Mouse (Mus musculus): ENCODE measurements around the gene Bak1.

Gene Bak1

GRCm38 (mm10) chr17:27021076-27021475 is 7.7 kb downstream of the Bak1 start:
- in situ Hi-C loops (cut with MboI, MseI): no loop called here

DNA sequence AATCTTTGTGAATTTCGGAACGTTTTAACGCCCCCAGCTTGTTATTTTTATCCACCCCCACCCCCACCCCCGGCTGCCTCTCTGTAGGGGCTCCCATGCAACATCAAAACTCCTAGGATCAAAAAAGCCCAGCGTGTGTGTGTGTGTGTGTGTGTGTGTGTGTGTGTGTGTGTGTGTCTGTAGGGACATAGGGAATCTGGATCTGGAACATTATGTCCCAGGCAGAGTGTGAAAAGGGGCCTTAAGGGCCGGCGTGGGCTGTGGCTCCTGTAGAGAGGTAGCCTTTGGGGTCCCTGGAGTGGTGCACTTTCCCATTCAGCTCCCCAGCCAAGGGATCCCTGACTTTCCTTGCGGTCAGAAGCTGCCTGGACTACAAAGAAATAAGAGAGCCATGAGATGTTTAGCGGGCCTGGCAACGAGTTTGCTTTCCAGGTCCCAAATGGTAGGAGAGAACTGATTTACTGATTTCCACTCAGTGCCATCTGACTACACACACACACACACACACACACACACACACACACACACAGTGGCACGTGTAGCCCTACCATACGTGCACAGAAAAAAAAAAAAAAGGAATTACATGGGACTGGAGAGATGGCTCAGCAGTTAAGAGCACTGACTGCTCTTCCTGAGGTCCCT is 10.1 kb downstream of the Bak1 start:
- in situ Hi-C loops (cut with MboI, MseI): no loop called here

- in situ Hi-C loops (cut with MboI, MseI): no loop called here
Measured at GRCm38 (mm10) chr17:27017564-27018499, 11.0 kb downstream of the Bak1 start.

DNA sequence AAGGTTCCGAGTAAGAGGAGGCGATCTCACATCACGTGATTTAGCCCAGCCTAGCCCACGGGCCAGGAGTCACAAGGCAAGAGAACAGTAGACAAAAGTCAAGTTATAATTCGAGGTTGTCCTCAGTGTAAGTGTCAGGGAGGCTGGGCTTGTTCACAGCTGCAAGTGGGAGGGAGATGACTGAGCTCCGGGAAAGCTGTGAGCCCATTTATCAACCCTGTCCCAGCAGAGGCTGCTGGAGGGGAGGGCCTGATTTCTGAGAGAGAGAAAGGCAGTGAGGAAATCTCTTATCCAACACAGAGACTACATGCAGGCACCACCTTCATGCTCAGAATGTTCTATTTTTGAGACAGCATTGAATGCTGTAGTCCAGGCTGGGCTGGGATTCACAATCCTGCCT is 15.9 kb downstream of the Bak1 start:
- in situ Hi-C loops (cut with MboI, MseI): no loop called here

DNA sequence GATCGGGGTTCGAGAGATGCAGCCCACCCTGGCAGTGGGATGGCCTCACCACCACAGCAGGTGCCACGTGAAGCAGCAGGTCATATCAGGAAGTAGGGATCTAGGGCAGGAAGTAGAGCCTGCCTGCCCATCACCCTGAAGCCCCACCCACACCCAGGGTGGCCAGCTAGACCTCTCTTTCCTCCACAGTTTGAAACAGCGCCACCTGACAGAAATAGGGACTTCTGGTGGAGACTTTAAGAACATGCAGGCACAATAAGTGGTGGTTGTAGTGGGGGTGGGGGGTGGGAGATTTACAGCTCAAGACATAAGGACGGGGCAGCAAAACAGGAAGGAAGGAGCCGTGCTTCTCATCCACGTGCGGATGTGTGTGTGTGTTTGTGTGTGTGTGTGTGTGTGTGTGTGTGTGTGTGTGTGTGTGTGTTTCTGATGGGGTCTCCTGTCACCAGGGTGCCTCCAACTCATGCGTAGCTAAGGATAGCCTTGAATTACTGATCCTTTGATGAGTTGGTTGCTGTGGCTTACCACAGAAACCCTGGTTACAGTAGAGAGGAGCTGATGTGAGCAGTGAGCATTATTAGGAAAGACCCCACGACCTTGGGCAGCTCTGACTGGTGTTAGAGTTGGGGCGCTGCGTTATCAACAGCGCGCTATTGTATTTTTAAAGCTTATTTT is 16.7 kb downstream of the Bak1 start:
- in situ Hi-C loops (cut with MboI, MseI): no loop called here

DNA sequence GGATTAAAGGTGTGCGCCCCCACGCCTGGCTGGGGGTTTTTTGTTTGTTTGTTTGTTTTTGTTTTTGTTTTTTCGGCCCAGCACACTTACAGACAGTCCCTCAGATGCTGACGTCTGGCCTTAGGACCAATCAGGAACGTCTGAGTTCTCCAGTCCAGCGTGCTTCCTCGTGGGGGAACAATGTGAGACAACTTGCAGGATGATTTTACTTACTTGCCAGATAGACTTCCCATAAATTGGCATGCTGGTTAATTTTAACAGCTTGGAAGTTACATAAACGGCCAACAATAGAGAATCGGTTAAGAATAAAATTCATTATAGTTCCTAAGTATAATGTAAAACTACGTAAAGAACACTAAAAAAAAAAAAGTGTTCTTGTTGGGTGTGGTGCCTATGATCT is 17.6 kb downstream of the Bak1 start:
- in situ Hi-C loops (cut with MboI, MseI): no loop called here

DNA sequence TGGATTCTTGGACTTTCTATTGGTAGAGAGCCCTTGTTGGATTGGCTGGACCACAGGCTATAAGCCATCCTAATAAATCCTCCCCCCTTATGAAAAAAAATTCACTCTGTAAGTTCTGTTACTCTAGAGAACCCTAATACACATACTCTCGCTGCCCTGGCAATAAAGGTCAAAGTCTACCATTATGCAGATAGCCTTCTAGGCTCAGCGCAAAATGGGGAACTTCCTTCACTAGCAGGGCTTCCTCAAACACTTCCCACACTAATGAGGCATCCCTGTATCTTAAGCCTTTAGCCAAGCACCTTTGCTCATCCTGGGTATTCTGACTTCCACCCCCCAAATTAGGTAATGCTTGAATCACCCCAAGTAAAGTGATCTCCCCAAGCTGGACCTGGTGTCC is 20.5 kb downstream of the Bak1 start:
- in situ Hi-C loops (cut with MboI, MseI): no loop called here

DNA sequence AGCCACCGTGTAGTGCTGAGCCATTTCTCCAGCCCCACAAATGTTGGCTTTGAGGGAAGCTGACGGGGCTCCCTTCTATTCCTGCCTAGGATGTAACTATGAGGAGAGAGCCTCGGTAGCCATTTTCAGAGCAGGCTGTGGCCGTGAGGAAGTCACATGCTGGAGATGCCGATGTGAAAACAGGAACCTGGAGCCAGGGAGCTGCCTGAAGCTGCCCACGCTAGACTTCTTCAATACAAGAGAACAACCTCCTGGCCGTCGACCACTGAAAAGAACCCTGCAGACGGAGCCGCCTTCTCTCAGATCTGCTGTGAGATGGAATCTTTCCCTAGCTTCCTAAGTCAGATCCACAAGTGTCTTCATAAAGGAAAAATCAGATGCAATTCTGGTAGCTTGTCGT is 23.2 kb downstream of the Bak1 start:
- in situ Hi-C loops (cut with MboI, MseI): no loop called here

- in situ Hi-C loops (cut with MboI, MseI): no loop called here
Measured at GRCm38 (mm10) chr17:27004903-27005485, 23.8 kb downstream of the Bak1 start.

- in situ Hi-C loops (cut with MboI, MseI): no loop called here
Measured at GRCm38 (mm10) chr17:27004431-27004830, 24.4 kb downstream of the Bak1 start.

- in situ Hi-C loops (cut with MboI, MseI): no loop called here
Measured at GRCm38 (mm10) chr17:27001889-27002288, 26.9 kb downstream of the Bak1 start.

- in situ Hi-C loops (cut with MboI, MseI): no loop called here
Measured at GRCm38 (mm10) chr17:27001151-27001550, 27.7 kb downstream of the Bak1 start.

DNA sequence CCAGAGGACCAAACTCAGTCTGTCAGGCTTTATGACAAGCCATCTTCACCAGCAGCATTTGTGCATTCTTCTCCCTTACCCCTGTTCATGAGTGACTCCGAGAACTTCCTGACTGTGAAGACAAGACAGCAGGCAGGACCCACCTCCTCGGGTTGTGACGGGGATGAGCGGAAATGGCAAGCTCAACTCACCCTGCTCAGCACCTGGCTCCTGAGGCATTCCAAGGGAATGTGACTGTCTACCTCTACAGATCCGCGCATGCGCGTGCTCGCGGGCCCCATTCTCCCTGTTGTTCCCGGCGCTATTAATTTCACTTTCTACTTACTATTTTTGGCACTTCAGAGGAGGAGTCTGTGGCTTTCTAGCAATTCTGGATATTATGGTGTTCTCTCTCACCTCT is 28.8 kb downstream of the Bak1 start:
- in situ Hi-C loops (cut with MboI, MseI): loop anchor here (5.0 kb wide), 1 partner anchor 93 kb away; no protein-coding TSS in a partner anchor

DNA sequence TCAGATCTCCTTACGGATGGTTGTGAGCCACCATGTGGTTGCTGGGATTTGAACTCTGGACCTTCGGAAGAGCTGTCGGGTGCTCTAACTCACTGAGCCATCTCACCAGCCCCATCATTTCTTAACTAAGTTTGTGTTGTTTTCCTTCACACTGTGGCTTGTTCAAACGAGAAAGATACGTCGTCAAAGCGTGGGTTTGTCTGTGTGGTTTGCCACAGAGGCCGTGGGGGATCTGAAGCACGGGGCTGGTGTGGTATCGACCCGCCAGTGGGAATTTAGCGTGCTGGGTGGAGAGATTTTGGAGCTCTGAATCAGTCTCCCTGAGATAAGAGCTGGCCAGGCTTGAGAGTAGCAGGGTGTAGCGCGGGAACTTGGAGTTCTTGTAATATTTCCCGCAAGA is 30.5 kb downstream of the Bak1 start:
- in situ Hi-C loops (cut with MboI, MseI): loop anchor here (5.0 kb wide), 1 partner anchor 91 kb away; no protein-coding TSS in a partner anchor

DNA sequence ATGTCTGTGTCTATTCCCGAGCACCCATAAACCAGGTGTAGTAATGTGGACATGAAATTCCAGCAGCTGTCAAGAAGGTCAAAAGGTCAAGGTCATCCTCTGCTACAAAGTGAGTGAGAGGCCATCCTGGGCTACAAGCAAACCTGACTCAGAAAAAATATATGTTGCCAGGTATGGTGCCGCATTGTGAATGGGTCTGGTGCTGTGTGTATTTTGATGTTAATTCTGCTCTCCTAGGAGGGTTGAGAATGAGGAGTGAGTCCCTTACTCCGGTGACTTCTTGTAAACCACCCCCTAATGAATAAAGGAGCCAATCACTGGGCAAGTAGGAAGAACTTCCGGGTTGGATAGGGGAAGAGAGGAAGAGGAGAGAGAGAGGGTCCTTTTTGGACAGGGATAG is 31.1 kb downstream of the Bak1 start:
- in situ Hi-C loops (cut with MboI, MseI): loop anchor here (5.0 kb wide), 1 partner anchor 90 kb away; no protein-coding TSS in a partner anchor

DNA sequence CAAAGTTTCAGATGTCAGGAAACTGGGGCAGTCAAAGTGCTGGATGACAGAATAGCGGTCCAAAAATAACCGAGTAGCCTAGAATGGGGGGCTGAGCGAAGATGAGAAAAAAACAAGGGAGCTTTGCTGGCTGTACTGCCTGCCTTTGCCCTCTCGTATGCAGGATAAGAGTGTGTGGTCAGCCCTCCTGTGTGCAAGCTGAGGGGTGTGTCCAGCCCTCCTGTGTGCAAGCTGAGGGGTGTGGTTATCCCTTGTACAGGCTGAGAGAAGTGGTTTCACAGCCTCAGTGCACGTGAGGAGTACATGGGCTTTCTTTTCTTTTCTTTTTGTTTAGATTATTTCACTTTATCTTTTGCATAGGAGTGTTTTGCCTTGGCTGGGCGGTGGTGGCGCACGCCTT is 33.2 kb downstream of the Bak1 start:
- in situ Hi-C loops (cut with MboI, MseI): loop anchor here (5.0 kb wide), 1 partner anchor 88 kb away; no protein-coding TSS in a partner anchor

GRCm38 (mm10) chr17:26995006-26995405 is 33.8 kb downstream of the Bak1 start:
- in situ Hi-C loops (cut with MboI, MseI): loop anchor here (5.0 kb wide), 1 partner anchor 88 kb away; no protein-coding TSS in a partner anchor

- in situ Hi-C loops (cut with MboI, MseI): no loop called here
Measured at GRCm38 (mm10) chr17:26994410-26994809, 34.4 kb downstream of the Bak1 start.

DNA sequence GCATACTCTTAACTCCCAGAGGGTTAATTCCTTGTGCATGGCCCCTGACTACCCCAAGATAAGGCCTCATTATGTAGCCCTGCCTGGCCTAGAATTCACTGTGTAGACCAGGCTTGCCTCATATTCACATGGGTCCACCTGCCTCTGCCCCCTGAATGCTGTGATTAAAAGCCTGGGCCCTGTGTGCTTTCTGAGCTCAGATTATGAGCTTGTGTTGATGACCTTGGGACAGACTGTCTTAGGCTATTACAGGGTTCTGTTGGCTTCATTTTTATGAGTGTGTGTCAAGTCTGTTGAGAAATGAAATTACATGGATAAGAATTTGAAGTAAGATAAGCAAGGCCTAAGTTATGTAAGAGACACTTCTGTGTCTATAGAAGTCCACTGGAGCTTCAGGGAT is 38.3 kb downstream of the Bak1 start:
- in situ Hi-C loops (cut with MboI, MseI): no loop called here

- in situ Hi-C loops (cut with MboI, MseI): no loop called here
Measured at GRCm38 (mm10) chr17:26985503-26986179, 43.2 kb downstream of the Bak1 start.

- in situ Hi-C loops (cut with MboI, MseI): no loop called here
Measured at GRCm38 (mm10) chr17:26983382-26983781, 45.4 kb downstream of the Bak1 start.

Data from T-helper 1 cell (primary cell).